Comparison of ENCODE assay signal across 12 mouse cellular contexts in genomic region chr1:10872266-10872665, GRCm38 (mm10).
"Had no signal": no experiment of that assay in that cellular context is flagged by ENCODE, and none has a peak within 500 bp of the region (broad histone marks: within the 10 kb centered on the region; RNA-seq: fewer than 3 reads in every experiment).

No protein-coding gene starts in this region.

- ATAC-seq: liver, postnatal 0 days; midbrain, embryonic 16.5 days had no signal

- H3K9me3 ChIP-seq: kidney, embryonic 15.5 days; limb, embryonic 12.5 days; liver, embryonic 13.5 days; lung, embryonic 15.5 days; midbrain, embryonic 12.5 days had no signal

- H3K4me1 ChIP-seq: kidney, embryonic 15.5 days; limb, embryonic 12.5 days; liver, embryonic 13.5 days; midbrain, embryonic 12.5 days had no signal

- H3K27me3 ChIP-seq: kidney, embryonic 15.5 days; limb, embryonic 12.5 days; liver, embryonic 13.5 days; lung, embryonic 15.5 days; midbrain, embryonic 12.5 days had no signal

- H3K27ac ChIP-seq: kidney, embryonic 15.5 days; left cerebral cortex, adult 2 months; limb, embryonic 12.5 days; liver, embryonic 13.5 days; lung, embryonic 15.5 days; midbrain, embryonic 12.5 days had no signal

- H3K4me3 ChIP-seq: kidney, embryonic 15.5 days; left cerebral cortex, adult 2 months; limb, embryonic 12.5 days; liver, embryonic 13.5 days; lung, embryonic 15.5 days; midbrain, embryonic 12.5 days had no signal

- H3K36me3 ChIP-seq: kidney, embryonic 15.5 days; limb, embryonic 12.5 days; liver, embryonic 13.5 days; lung, embryonic 15.5 days; midbrain, embryonic 12.5 days had no signal

- DNase-seq: kidney, postnatal 14 days; liver; liver, embryonic 13.5 days; liver, postnatal 0 days; lung, postnatal 14 days; right cerebral cortex, postnatal 14 days had no signal

- H3K9ac ChIP-seq: kidney, embryonic 15.5 days; limb, embryonic 12.5 days; liver, embryonic 13.5 days; liver, postnatal 0 days; lung, embryonic 15.5 days; midbrain, embryonic 12.5 days had no signal

- H3K4me2 ChIP-seq: kidney, embryonic 15.5 days; limb, embryonic 12.5 days; liver, embryonic 13.5 days; lung, embryonic 15.5 days; midbrain, embryonic 12.5 days had no signal
